Mouse (Mus musculus) C2C12 (cell line): ENCODE data around the gene Rps19.

Source experiments
- CEBPB ChIP-seq: IDR thresholded peaks from one replicate; pipeline ENCODE4 v1.6.1; 2011; ENCODE audit warnings: low read depth, mild to moderate bottlenecking, control low read depth, moderate library complexity
- CTCF ChIP-seq: IDR thresholded peaks from one replicate; pipeline ENCODE4 v1.5.1; 2011; ENCODE audit not compliant: control insufficient read depth, insufficient read depth, insufficient read length
- MAX ChIP-seq: IDR thresholded peaks from one replicate; pipeline ENCODE4 v1.6.1; 2011; ENCODE audit warnings: mild to moderate bottlenecking, control low read depth
- MYOD1 ChIP-seq: IDR thresholded peaks from one replicate; pipeline ENCODE4 v1.6.1; 2011; ENCODE audit warnings: low read depth; ENCODE audit not compliant: control insufficient read depth, insufficient read length
- USF1 ChIP-seq: IDR thresholded peaks from one replicate; pipeline ENCODE4 v1.6.1; 2011; ENCODE audit warnings: low read depth, mild to moderate bottlenecking, control low read depth, moderate library complexity

DNA sequence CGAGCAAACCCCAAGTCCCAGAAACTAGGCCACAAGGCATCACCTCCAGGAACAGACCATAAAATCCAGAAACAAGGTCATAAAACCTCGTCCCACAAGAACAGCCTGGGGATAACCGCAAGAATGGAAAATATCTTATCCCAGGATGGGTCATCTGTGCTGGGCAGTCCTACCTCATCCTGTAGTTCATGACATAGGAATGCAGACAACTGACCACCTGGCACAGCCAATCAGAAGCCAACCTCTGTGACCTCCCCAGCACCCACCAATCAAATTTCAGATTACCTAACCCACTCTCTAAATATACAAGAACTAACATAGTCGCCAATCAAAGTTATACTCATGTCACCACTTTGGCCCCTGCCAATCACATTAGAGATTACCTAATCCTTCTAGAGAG lies 43.2 kb upstream of the Rps19 start:
- TF ChIP-seq CTCF: no peak
- TF ChIP-seq CEBPB: no peak
- TF ChIP-seq USF1: no peak
- TF ChIP-seq MYOD1: peak; percentile 67
- no peak for TF ChIP-seq MAX
